Mouse (Mus musculus) liver, embryonic 16.5 days (tissue): Measurements from ENCODE around the gene Cars2. TPM values are rescaled to one million over a fixed set of nuclear protein-coding genes. Genes with fewer than 3 reads are reported as not detected.

ENCODE experiments used
- polyA plus RNA-seq: library from polyadenylated mRNA; unstranded; fragments of >200 nt; fragmentation: Nextera tagmentation; extraction: Ambion mirVana; gene quantifications from 2 replicates; pipeline ENCODE4 v1.2.1, GENCODE M21; 2015

Gene Cars2
- polyA plus RNA-seq, 1 experiment from 2014 or later, result 11.8 TPM

Other genes with a start within 250 kb of the Cars2 start
- gene Col4a2, start 238.0 kb downstream of the Cars2 start, polyA plus RNA-seq, result 7.2 and 9.2 TPM in 2 replicates
- gene Col4a1, start 238.0 kb downstream of the Cars2 start, polyA plus RNA-seq, result 21.1 and 25.7 TPM in 2 replicates
- 6.3 and 7.4 TPM in 2 replicates for gene Rab20, start 72.1 kb downstream of the Cars2 start, polyA plus RNA-seq
- gene Naxd, start 53.3 kb downstream of the Cars2 start, polyA plus RNA-seq, result 37.0 and 38.0 TPM in 2 replicates
- 11.1 and 11.7 TPM in 2 replicates for gene Ing1, start 4.8 kb upstream of the Cars2 start, polyA plus RNA-seq
- 19.9 and 21.1 TPM in 2 replicates for gene Ankrd10, start 85.0 kb upstream of the Cars2 start, polyA plus RNA-seq
- gene 1700016D06Rik, start 150.3 kb upstream of the Cars2 start, polyA plus RNA-seq, result not detected in 2 replicates
- 9.1 and 10.1 TPM in 2 replicates for gene Arhgef7, start 176.9 kb upstream of the Cars2 start, polyA plus RNA-seq